Mouse (Mus musculus): ENCODE data around the gene Rnf24. TPM values are rescaled to one million over a fixed set of nuclear protein-coding genes. Genes with fewer than 3 reads are reported as not detected.

Gene Rnf24
- 1.1 and 1.4 TPM in 2 replicates for polyA plus RNA-seq (2015; fragmentation: Nextera tagmentation; extraction: Ambion mirVana)

DNA sequence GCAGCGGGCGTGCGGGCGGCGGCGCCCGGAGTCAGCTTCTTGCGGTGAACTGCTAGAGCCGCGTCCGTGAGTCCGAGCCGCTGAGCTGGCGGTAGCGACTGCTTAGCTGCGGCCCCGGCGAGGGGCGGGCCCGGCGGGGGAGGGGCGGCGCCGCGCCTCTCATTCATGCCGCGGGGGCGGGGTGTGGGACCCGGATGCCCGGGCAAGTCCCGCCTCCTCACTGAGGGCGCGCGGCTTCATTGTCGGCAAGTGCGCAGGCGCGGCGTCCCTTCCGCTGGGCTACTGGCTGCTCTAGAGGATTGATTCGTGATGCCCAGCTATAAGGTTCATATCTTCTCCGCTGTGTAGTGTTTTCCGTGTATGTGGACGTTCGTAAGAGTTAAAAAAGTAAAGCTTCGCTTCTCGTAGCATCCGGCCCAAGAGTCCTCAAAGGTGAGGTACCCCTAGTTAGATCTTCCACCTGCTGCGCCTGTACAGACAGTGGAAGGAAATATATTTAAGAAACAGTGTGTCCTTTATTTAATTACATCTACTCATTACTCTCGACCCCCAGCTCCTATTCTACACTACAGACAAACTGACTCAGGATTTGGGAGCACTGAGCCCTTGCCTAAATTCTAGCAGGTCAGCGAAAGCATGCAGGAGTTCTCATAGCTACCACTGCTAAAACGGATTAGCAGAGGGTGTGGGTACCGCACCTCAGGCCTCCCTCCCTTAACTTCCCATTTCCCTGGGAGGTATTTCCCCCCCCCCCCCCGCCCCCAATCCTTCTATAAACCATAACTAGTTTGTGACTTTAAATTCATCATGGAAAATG, at the start of gene Rnf24:
Gene Rnf24 (minus strand): TSS at position 146 of the 817 bp plus-strand sequence.
- H3K9me3 ChIP-seq (ENCODE audit: control insufficient read depth) = no peaks in the 10 kb centered on the region
- peak within 1 kb of the TSS; percentile 73 for H3K4me3 ChIP-seq (ENCODE audit: low read depth, low read length)
- H3K4me1 ChIP-seq (replicated peaks; ENCODE audit: control insufficient read depth, insufficient read depth, low read length) = peaks cover 3% of the 10 kb centered on the region; the same call in 1 of the 2 replicates
- H3K27me3 ChIP-seq (replicated peaks; ENCODE audit: control insufficient read depth, insufficient read depth, low read length) = no peaks in the 10 kb centered on the region
- ATAC-seq = peak; percentile 94
- peak within 1 kb of the TSS; percentile 79 for H3K9ac ChIP-seq (ENCODE audit: low read depth, low read length)
- no peak for TF ChIP-seq CTCF (IDR thresholded peaks at IDR 0.05; ENCODE audit: low read depth)
- H3K4me2 ChIP-seq (replicated peaks; ENCODE audit: low read depth) = peak within 1 kb of the TSS; percentile 94
- peak within 1 kb of the TSS; percentile 82 for H3K27ac ChIP-seq (ENCODE audit: low read depth, low read length)
- no peaks in the 10 kb centered on the region for H3K36me3 ChIP-seq (ENCODE audit: control insufficient read depth, insufficient read depth)
- WGBS = 1% methylated on average over 48 of the region's 54 CpGs

DNA sequence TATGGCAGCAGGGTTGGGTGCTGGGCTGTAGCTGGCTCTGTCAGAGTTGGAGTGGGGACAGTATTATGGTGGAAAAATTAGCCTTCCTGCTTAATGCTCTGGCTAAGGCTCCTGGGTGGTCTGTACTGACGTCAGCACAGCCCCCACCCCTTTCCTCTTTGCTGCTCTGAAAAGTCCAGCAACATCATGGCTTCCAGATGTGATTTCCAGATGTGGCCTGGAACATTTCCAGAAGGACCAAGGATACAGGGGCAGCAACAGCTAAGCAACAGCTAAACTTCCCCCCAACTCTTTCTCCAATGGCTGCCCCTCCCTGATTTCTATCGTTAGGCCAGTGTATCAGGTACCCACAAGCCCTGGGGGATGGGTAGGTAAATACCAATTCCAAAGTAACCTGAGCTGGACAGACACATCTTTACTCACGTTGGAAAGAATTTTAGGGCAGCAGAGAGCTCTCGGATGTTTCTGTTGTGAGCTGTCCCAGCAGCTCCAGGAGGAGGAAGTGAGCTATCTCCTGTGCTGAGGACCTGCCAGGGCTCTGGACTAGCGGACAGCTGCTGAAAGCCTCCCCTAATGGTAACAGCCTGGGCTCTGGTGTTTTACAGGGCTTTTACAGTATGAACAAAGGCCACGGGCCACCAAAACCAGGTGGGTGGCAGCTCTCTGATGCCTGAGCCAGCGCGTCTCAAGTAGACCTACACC, 49.3 kb upstream of the Rnf24 start:
- H3K9me3 ChIP-seq (ENCODE audit: control insufficient read depth) = no peaks in the 10 kb centered on the region
- H3K4me1 ChIP-seq (replicated peaks; ENCODE audit: control insufficient read depth, insufficient read depth, low read length) = 0 out of 2 replicates have a peak, but pooled peaks cover 2% of the 10 kb centered on the region
- ATAC-seq = no peak
- no peaks in the 10 kb centered on the region for H3K36me3 ChIP-seq (ENCODE audit: control insufficient read depth, insufficient read depth)
- no peaks in the 10 kb centered on the region for H3K27me3 ChIP-seq (replicated peaks; ENCODE audit: control insufficient read depth, insufficient read depth, low read length)
- no peak overlapping the region for H3K4me2 ChIP-seq (replicated peaks; ENCODE audit: low read depth)
- WGBS = 44% methylated on average over 8 of the region's 8 CpGs
- no peak overlapping the region for H3K4me3 ChIP-seq (ENCODE audit: low read depth, low read length)
- no peak for TF ChIP-seq CTCF (IDR thresholded peaks at IDR 0.05; ENCODE audit: low read depth)
- no peak overlapping the region for H3K27ac ChIP-seq (ENCODE audit: low read depth, low read length)
- H3K9ac ChIP-seq (ENCODE audit: low read depth, low read length) = no peak overlapping the region

DNA sequence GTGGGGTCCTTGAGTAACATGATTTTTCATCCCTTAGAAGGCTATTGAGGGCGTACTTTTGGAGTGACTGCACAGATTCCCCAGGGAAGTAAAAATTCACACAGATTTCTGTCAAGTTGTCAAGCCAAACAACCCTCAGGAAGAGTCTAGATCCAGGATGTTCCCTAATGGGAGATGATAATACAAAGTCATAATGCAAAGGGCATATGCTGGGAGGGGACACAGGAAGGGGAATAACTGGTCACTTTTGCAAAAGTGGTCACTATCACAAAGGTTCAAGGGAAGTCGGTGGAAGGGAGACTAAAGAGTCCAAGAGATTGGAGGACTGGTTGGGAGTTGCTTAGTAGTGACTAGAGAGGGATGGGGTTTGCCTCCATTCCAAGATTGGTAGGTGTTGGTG, 48.2 kb upstream of the Rnf24 start:
- Histone ChIP-seq H3K4me3 (ENCODE audit: low read depth, low read length) (no peak overlapping the region), H3K4me1 (replicated peaks; ENCODE audit: control insufficient read depth, insufficient read depth, low read length) (0 out of 2 replicates have a peak, but pooled peaks cover 2% of the 10 kb centered on the region), H3K9ac (ENCODE audit: low read depth, low read length) (no peak overlapping the region), H3K36me3 (ENCODE audit: control insufficient read depth, insufficient read depth) (no peaks in the 10 kb centered on the region), H3K4me2 (replicated peaks; ENCODE audit: low read depth) (no peak overlapping the region), H3K27me3 (replicated peaks; ENCODE audit: control insufficient read depth, insufficient read depth, low read length) (no peaks in the 10 kb centered on the region), H3K9me3 (ENCODE audit: control insufficient read depth) (no peaks in the 10 kb centered on the region), H3K27ac (ENCODE audit: low read depth, low read length) (no peak overlapping the region)
- ATAC-seq = no peak
- TF ChIP-seq CTCF (IDR thresholded peaks at IDR 0.05; ENCODE audit: low read depth) = no peak
- WGBS = 84% methylated on average over 2 of the region's 2 CpGs

DNA sequence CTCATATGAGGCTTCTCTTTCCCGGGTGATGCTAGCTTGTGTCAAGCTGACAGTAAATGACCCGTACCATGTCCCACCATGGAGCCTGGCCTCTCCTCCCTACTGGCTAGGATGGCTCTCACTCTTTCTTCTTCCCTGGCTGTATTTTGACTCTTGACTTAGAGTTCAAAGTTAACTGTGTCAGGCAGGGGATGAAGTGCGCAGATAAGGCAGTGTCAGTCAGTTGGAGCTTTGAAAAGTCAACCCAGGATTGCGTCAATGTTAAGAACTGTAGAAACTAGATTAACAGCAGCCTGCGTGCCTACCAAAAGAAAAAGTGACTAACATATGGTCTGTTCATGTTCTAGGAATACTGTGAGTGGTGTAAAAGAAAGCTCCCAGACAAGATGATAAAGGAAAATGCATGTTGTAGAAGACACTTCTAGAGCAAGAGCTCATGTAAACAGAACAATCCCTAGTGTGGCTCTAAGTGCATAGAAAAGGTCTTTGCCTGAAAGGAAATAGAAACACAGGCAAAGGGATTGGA, 44.7 kb upstream of the Rnf24 start:
- Histone ChIP-seq H3K27ac (ENCODE audit: low read depth, low read length) (no peak overlapping the region), H3K9me3 (ENCODE audit: control insufficient read depth) (no peaks in the 10 kb centered on the region), H3K4me3 (ENCODE audit: low read depth, low read length) (no peak overlapping the region), H3K27me3 (replicated peaks; ENCODE audit: control insufficient read depth, insufficient read depth, low read length) (no peaks in the 10 kb centered on the region), H3K4me1 (replicated peaks; ENCODE audit: control insufficient read depth, insufficient read depth, low read length) (0 out of 2 replicates have a peak, but pooled peaks cover 3% of the 10 kb centered on the region), H3K4me2 (replicated peaks; ENCODE audit: low read depth) (no peak overlapping the region), H3K36me3 (ENCODE audit: control insufficient read depth, insufficient read depth) (no peaks in the 10 kb centered on the region), H3K9ac (ENCODE audit: low read depth, low read length) (no peak overlapping the region)
- WGBS = 72% methylated on average over 5 of the region's 5 CpGs
- no peak for ATAC-seq
- TF ChIP-seq CTCF (IDR thresholded peaks at IDR 0.05; ENCODE audit: low read depth) = no peak

DNA sequence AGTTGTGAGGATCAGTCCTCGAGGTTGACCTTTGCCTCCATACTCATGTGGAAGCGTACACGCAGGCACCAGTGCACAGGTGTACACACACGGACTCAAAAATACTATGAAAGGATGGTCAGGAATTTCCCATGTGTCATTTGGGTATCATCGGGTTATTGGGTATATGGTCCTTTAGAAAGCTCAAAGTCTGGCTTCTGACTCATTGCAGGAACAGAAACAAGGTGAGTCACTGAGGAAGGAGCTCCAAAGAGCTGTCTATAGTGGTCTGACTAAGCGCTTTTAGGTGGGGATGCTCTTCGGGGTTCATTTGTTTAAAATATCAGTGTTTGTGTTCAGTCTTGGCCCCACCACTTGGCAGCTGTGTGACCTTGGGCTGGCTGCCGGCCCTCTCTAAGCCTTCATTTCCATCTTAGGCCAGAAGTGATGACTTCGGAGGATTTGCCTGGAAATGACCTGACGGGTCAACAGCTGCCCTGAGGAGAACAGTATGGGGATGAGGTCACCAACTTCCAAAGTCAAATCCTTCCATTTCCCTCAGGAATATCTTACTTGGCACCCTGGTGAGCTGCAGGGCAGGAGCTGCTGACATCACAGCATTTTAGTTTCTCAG, 33.8 kb upstream of the Rnf24 start:
- 72% methylated on average over 10 of the region's 10 CpGs for WGBS
- Histone ChIP-seq H3K9ac (ENCODE audit: low read depth, low read length) (no peak overlapping the region), H3K27me3 (replicated peaks; ENCODE audit: control insufficient read depth, insufficient read depth, low read length) (no peaks in the 10 kb centered on the region), H3K27ac (ENCODE audit: low read depth, low read length) (no peak overlapping the region), H3K4me3 (ENCODE audit: low read depth, low read length) (no peak overlapping the region), H3K36me3 (ENCODE audit: control insufficient read depth, insufficient read depth) (no peaks in the 10 kb centered on the region), H3K4me1 (replicated peaks; ENCODE audit: control insufficient read depth, insufficient read depth, low read length) (no peaks in the 10 kb centered on the region), H3K4me2 (replicated peaks; ENCODE audit: low read depth) (no peak overlapping the region), H3K9me3 (ENCODE audit: control insufficient read depth) (no peaks in the 10 kb centered on the region)
- peak; percentile 54; the same call in 1 of the 2 replicates for ATAC-seq
- no peak for TF ChIP-seq CTCF (IDR thresholded peaks at IDR 0.05; ENCODE audit: low read depth)

DNA sequence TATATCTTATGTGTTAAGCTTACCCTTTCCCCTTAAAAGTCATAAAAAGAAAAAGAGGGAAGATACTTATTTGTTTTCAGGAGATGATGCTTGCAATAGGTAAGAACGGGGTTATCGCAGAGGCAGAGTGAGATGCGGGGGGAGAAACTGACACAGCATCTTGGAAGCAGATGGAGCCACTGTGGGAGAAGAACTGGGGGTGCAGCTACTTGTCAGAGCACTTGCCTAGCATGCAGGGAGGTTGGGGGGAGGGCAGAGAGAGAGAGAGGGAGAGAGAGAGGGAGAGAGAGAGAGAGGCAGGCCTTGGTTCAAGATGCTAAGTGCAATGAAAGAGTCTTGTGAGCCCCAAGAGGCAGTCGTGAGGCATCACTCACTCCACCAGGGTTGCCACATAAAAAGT, 32.5 kb upstream of the Rnf24 start:
- Histone ChIP-seq H3K27ac (ENCODE audit: low read depth, low read length) (no peak overlapping the region), H3K4me2 (replicated peaks; ENCODE audit: low read depth) (no peak overlapping the region), H3K9ac (ENCODE audit: low read depth, low read length) (no peak overlapping the region), H3K4me3 (ENCODE audit: low read depth, low read length) (no peak overlapping the region), H3K9me3 (ENCODE audit: control insufficient read depth) (no peaks in the 10 kb centered on the region), H3K27me3 (replicated peaks; ENCODE audit: control insufficient read depth, insufficient read depth, low read length) (no peaks in the 10 kb centered on the region), H3K4me1 (replicated peaks; ENCODE audit: control insufficient read depth, insufficient read depth, low read length) (no peaks in the 10 kb centered on the region), H3K36me3 (ENCODE audit: control insufficient read depth, insufficient read depth) (no peaks in the 10 kb centered on the region)
- no peak for TF ChIP-seq CTCF (IDR thresholded peaks at IDR 0.05; ENCODE audit: low read depth)
- WGBS = 84% methylated on average over 4 of the region's 4 CpGs
- no peak for ATAC-seq
